Mouse (Mus musculus): Measurements from ENCODE around the gene Vmn2r40.
"Not testable (repeated sequence)": the region's sequence is repeated elsewhere in the genome, so short reads cannot be mapped to it uniquely, and the experiment has no call there.

Gene Vmn2r40

GRCm38 (mm10) chr7:8931335-8931734 is at the start of gene Vmn2r40:
Gene Vmn2r40, minus strand, starts transcription at chr7:8931435.
- in situ Hi-C loops (cut with MseI, MboI), result not testable (repeated sequence)

Measured in mouse trophoblast stem cell (cell line).